Mouse (Mus musculus): ENCODE results near the gene Nectin1. TPM values are rescaled to one million over a fixed set of nuclear protein-coding genes. Genes with fewer than 3 reads are reported as not detected.

Nectin1 gene
- polyA plus RNA-seq, 2 experiments = 1.1 to 1.2 TPM

DNA sequence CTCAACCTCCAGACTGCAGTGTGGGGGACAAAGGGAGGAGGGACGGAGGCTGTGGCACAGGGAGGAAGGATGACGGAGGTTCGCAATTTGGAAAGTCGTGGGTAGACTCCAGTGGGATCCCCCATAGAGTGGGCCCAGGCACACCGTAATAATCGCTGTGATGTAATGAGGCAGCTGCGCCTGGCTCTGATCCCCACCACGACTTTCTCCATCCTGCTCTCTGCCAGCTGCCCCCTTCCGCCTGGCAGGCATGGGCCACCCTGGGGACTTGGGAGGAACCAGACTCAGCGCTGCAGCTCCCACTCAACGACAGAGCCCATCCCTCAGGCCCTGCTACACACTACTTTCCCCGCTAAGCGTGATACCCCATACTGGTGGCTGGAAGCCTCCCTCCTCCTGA, 90.5 kb downstream of the Nectin1 start:
- Histone ChIP-seq H3K27me3 (ENCODE audit: control insufficient read depth, insufficient read depth, low read length) (no peaks in the 10 kb centered on the region), H3K9ac (replicated peaks) (no peak overlapping the region), H3K36me3 (replicated peaks; ENCODE audit: control insufficient read depth, insufficient read depth, low read depth) (no peaks in the 10 kb centered on the region), H3K4me3 (ENCODE audit: insufficient read depth in 1 of 2, low read depth in 2 of 2, low read length in 2 of 2) (no peak overlapping the region), H3K4me1 (replicated peaks; ENCODE audit: control insufficient read depth in 2 of 2, insufficient read depth in 2 of 2, low read length in 1 of 2) (no peaks in the 10 kb centered on the region), H3K27ac (no peak overlapping the region), H3K9me3 (ENCODE audit: control insufficient read depth, low read length) (no peaks in the 10 kb centered on the region), H3K4me2 (ENCODE audit: low read depth) (no peak overlapping the region)
- no peak for TF ChIP-seq CTCF (IDR thresholded peaks at IDR 0.05; ENCODE audit: low read depth)
- TF ChIP-seq EP300 (IDR thresholded peaks at IDR 0.05; ENCODE audit: low read depth) = no peak
- ATAC-seq (ENCODE audit: insufficient read depth) = no peak
- 65% methylated on average over 13 of the region's 13 CpGs for WGBS (ENCODE audit: insufficient replicate concordance)
- DNase-seq (ENCODE audit: low read depth in 3 of 3, low spot score in 3 of 3) = no peak

DNA sequence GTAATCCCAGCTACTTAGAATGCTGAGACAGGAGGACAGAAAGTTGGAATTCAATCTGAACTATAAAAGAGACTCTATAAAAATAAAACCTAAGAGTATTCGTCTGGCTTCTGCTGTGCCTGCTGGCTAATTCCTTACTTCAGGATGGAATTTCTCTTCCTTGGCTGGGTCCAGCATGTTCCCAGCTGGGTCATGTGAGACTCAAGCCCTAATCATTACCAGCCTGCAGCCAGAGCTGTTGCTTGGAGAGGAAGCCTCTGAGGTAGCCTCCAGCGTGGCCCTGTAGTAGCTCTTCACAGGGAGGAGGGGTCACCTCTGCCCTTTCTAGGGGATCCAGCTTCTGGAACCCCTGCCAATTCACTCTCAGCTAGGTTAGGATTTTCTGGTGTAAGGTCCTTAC, 94.8 kb downstream of the Nectin1 start:
- WGBS (ENCODE audit: insufficient replicate concordance) = 39% methylated on average over 2 of the region's 2 CpGs
- H3K27me3 ChIP-seq (ENCODE audit: control insufficient read depth, insufficient read depth, low read length) = no peaks in the 10 kb centered on the region
- H3K4me3 ChIP-seq (ENCODE audit: insufficient read depth in 1 of 2, low read depth in 2 of 2, low read length in 2 of 2) = no peak overlapping the region
- no peaks in the 10 kb centered on the region for H3K4me1 ChIP-seq (replicated peaks; ENCODE audit: control insufficient read depth in 2 of 2, insufficient read depth in 2 of 2, low read length in 1 of 2)
- no peak for TF ChIP-seq EP300 (IDR thresholded peaks at IDR 0.05; ENCODE audit: low read depth)
- TF ChIP-seq CTCF (IDR thresholded peaks at IDR 0.05; ENCODE audit: low read depth) = no peak
- no peaks in the 10 kb centered on the region for H3K36me3 ChIP-seq (replicated peaks; ENCODE audit: control insufficient read depth, insufficient read depth, low read depth)
- ATAC-seq (ENCODE audit: insufficient read depth) = no peak
- H3K9me3 ChIP-seq (ENCODE audit: control insufficient read depth, low read length) = no peaks in the 10 kb centered on the region
- no peak overlapping the region for H3K4me2 ChIP-seq (ENCODE audit: low read depth)
- H3K27ac ChIP-seq = no peak overlapping the region
- H3K9ac ChIP-seq (replicated peaks) = no peak overlapping the region
- DNase-seq (ENCODE audit: low read depth in 3 of 3, low spot score in 3 of 3) = no peak

DNA sequence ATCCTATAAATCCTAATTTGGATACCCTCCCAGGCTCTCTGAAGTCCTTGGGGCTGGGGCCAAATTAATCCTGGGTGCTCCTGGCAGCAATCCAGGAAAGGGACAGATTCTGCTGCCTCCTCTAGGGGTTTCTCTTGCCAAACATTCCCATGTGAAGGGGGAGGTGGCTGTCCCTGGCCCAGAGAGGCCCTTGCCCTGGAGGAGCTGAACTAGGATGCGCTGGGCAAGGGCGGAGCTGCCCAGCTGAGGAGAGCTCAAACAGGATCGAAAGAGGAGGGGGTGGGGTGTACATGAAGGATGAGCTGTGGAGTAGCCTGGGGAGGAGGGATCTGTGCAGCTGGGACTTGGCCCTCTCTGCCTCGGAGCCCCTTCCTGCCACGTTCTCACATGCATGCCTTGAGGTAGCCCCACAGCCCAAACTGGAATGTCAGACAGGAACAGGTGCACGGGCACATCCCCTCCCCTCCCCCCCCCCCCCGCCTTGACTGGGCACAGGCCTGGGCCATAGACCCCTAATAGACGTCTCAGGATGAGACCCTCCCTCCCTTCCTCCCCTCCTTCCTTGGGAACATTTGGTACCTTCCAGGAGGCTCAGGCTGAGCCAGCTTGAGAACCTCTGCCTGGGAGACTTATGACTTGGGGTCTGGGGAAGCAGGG, 99.3 kb downstream of the Nectin1 start:
- H3K4me3 ChIP-seq (ENCODE audit: insufficient read depth in 1 of 2, low read depth in 2 of 2, low read length in 2 of 2) = no peak overlapping the region
- H3K4me2 ChIP-seq (ENCODE audit: low read depth) = no peak overlapping the region
- WGBS (ENCODE audit: insufficient replicate concordance) = 6% methylated on average over 7 of the region's 8 CpGs
- TF ChIP-seq CTCF (IDR thresholded peaks at IDR 0.05; ENCODE audit: low read depth) (no peak), EP300 (IDR thresholded peaks at IDR 0.05; ENCODE audit: low read depth) (no peak)
- peaks cover 3% of the 10 kb centered on the region for H3K27me3 ChIP-seq (ENCODE audit: control insufficient read depth, insufficient read depth, low read length)
- H3K36me3 ChIP-seq (replicated peaks; ENCODE audit: control insufficient read depth, insufficient read depth, low read depth) = no peaks in the 10 kb centered on the region
- H3K4me1 ChIP-seq (replicated peaks; ENCODE audit: control insufficient read depth in 2 of 2, insufficient read depth in 2 of 2, low read length in 1 of 2) = no peaks in the 10 kb centered on the region
- no peak overlapping the region for H3K27ac ChIP-seq
- no peak overlapping the region for H3K9ac ChIP-seq (replicated peaks)
- ATAC-seq (ENCODE audit: insufficient read depth) = no peak
- no peaks in the 10 kb centered on the region for H3K9me3 ChIP-seq (ENCODE audit: control insufficient read depth, low read length)
- no peak for DNase-seq (ENCODE audit: low read depth in 3 of 3, low spot score in 3 of 3)

DNA sequence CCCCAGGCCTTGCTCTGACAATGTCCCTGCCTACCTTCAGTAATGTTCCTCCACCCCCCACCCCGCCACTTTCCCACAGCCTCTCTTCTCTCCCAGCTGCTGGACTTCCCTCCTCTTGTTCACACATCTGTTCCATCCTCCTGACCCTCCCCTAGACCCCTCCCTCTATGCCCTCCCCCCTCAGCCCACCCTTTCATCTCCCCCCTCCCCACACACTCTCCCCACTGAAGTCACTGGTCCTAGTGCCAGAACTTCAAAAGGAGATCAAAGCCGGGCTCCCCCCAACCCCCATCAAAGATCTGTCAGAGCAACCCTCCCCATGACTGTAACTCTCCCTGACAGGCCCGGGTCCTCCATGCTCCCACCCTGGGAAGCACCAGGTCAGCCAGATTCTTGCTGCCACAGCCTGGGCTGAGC, 99.9 kb downstream of the Nectin1 start:
- Histone ChIP-seq H3K27ac (no peak overlapping the region), H3K27me3 (ENCODE audit: control insufficient read depth, insufficient read depth, low read length) (peaks cover 3% of the 10 kb centered on the region), H3K4me1 (replicated peaks; ENCODE audit: control insufficient read depth in 2 of 2, insufficient read depth in 2 of 2, low read length in 1 of 2) (no peaks in the 10 kb centered on the region), H3K36me3 (replicated peaks; ENCODE audit: control insufficient read depth, insufficient read depth, low read depth) (no peaks in the 10 kb centered on the region), H3K4me3 (ENCODE audit: insufficient read depth in 1 of 2, low read depth in 2 of 2, low read length in 2 of 2) (no peak overlapping the region), H3K4me2 (ENCODE audit: low read depth) (no peak overlapping the region), H3K9me3 (ENCODE audit: control insufficient read depth, low read length) (no peaks in the 10 kb centered on the region), H3K9ac (replicated peaks) (no peak overlapping the region)
- 2% methylated on average over 2 of the region's 3 CpGs for WGBS (ENCODE audit: insufficient replicate concordance)
- DNase-seq (ENCODE audit: low read depth in 3 of 3, low spot score in 3 of 3) = no peak
- TF ChIP-seq CTCF (IDR thresholded peaks at IDR 0.05; ENCODE audit: low read depth) (no peak), EP300 (IDR thresholded peaks at IDR 0.05; ENCODE audit: low read depth) (no peak)
- ATAC-seq (ENCODE audit: insufficient read depth) = no peak

DNA sequence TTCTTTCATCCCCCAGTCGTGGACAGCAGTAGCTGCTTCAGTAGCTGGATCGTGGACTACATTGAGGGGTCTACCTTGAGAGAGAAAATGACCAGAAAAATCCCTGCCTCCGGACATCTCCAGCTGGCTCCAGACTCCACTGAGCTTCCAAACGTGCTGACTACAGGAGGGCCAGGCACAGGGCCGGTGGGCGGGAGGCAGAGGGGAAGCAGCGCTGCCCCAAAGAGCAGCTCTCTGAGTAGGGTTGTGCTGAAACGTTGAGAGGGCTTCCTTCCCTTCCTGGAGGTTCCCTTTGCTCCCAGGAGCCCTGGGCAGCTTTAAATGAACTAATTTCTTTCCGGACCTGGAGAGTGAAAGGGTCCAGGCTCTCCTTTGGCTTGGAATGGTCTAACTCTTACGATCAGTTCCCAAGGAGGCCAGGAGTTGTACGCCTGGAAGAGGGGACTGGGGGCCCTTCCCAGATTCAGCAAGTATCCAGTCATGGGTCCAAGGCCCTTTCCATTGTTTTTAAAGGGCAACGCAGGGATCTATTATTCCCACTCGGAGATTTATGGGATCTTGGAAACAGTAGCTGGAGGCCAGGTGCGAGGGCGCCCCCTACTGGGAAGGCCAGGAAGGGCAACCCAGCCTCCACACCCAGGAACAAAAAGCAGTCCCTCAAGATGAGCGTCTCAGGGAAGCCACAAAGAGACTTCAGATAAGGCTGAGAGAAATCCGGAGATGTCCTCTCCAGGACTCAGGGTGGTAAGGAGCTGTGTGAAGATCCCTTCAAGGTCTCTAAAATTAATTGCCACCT, 102.1 kb downstream of the Nectin1 start:
- no peaks in the 10 kb centered on the region for H3K9me3 ChIP-seq (ENCODE audit: control insufficient read depth, low read length)
- no peaks in the 10 kb centered on the region for H3K4me1 ChIP-seq (replicated peaks; ENCODE audit: control insufficient read depth in 2 of 2, insufficient read depth in 2 of 2, low read length in 1 of 2)
- 5% methylated on average over 17 of the region's 17 CpGs for WGBS (ENCODE audit: insufficient replicate concordance)
- H3K27ac ChIP-seq = no peak overlapping the region
- H3K9ac ChIP-seq (replicated peaks) = no peak overlapping the region
- no peak for DNase-seq (ENCODE audit: low read depth in 3 of 3, low spot score in 3 of 3)
- H3K36me3 ChIP-seq (replicated peaks; ENCODE audit: control insufficient read depth, insufficient read depth, low read depth) = no peaks in the 10 kb centered on the region
- no peak for TF ChIP-seq EP300 (IDR thresholded peaks at IDR 0.05; ENCODE audit: low read depth)
- peak; percentile 84 for TF ChIP-seq CTCF (IDR thresholded peaks at IDR 0.05; ENCODE audit: low read depth)
- H3K4me2 ChIP-seq (ENCODE audit: low read depth) = no peak overlapping the region
- ATAC-seq (ENCODE audit: insufficient read depth) = no peak
- peaks cover 3% of the 10 kb centered on the region for H3K27me3 ChIP-seq (ENCODE audit: control insufficient read depth, insufficient read depth, low read length)
- no peak overlapping the region for H3K4me3 ChIP-seq (ENCODE audit: insufficient read depth in 1 of 2, low read depth in 2 of 2, low read length in 2 of 2)

All from liver, embryonic 14.5 days (tissue).